Comparison of ENCODE assay signal across 10 mouse cellular contexts in genomic region chr6:66466757-66467156, GRCm38 (mm10).
A peak's percentile ranks its signal among the peaks of the same experiment; 100 is the strongest.
DNase-seq lines count a peak whose midpoint lies in the region; ATAC-seq and TF ChIP-seq lines count a peak whose summit lies in the region.
"Had no signal": no experiment of that assay in that cellular context is flagged by ENCODE, and none has a peak within 500 bp of the region (broad histone marks: within the 10 kb centered on the region; RNA-seq: fewer than 3 reads in every experiment).

No protein-coding gene starts in this region.

- no peak overlapping the region for H3K9ac ChIP-seq in midbrain, embryonic 11.5 days (ENCODE audit: low read length)
- H3K9ac ChIP-seq in midbrain, embryonic 13.5 days (replicated peaks), result no peak overlapping the region
- H3K9ac ChIP-seq: embryonic facial prominence, embryonic 13.5 days; heart, embryonic 12.5 days had no signal

- peaks cover 5% of the 10 kb centered on the region for H3K4me1 ChIP-seq in midbrain, embryonic 11.5 days (ENCODE audit: control insufficient read depth, insufficient read depth, low read length)
- H3K4me1 ChIP-seq in midbrain, embryonic 13.5 days (replicated peaks), result 0 out of 2 replicates have a peak, but pooled peaks cover 4% of the 10 kb centered on the region
- H3K4me1 ChIP-seq: embryonic facial prominence, embryonic 13.5 days; heart, embryonic 12.5 days had no signal

- intact Hi-C loops in gastrocnemius, adult 2 months (cut with DNase I), result loop anchor here (5.0 kb wide), 1 partner anchor 814 kb away; no protein-coding TSS in a partner anchor

- no peak for ATAC-seq in midbrain, embryonic 11.5 days (ENCODE audit: low FRiP score)
- ATAC-seq in midbrain, embryonic 13.5 days, result no peak
- ATAC-seq in common myeloid progenitor, adult 5-6 weeks (replicated peaks; ENCODE audit: low read depth, poor library complexity, severe bottlenecking), result peak; percentile 73

- H3K9me3 ChIP-seq in midbrain, embryonic 11.5 days (ENCODE audit: control insufficient read depth, low read length), result no peaks in the 10 kb centered on the region
- no peaks in the 10 kb centered on the region for H3K9me3 ChIP-seq in midbrain, embryonic 13.5 days
- H3K9me3 ChIP-seq: embryonic facial prominence, embryonic 13.5 days; heart, embryonic 12.5 days had no signal

- H3K27me3 ChIP-seq in midbrain, embryonic 11.5 days (ENCODE audit: control insufficient read depth, insufficient read depth, low read length), result no peaks in the 10 kb centered on the region
- no peaks in the 10 kb centered on the region for H3K27me3 ChIP-seq in midbrain, embryonic 13.5 days
- no peaks in the 10 kb centered on the region for H3K27me3 ChIP-seq in splenic B cell, adult 2 months (ENCODE audit: control insufficient read depth, insufficient read depth, low read length, poor library complexity, severe bottlenecking)
- H3K27me3 ChIP-seq: embryonic facial prominence, embryonic 13.5 days; heart, embryonic 12.5 days had no signal

- no peak overlapping the region for H3K4me3 ChIP-seq in gastrocnemius, adult 2 months
- H3K4me3 ChIP-seq in midbrain, embryonic 11.5 days (ENCODE audit: low read depth, low read length), result no peak overlapping the region
- H3K4me3 ChIP-seq in midbrain, embryonic 13.5 days (replicated peaks), result no peak overlapping the region
- H3K4me3 ChIP-seq: embryonic facial prominence, embryonic 13.5 days; heart, embryonic 12.5 days had no signal

- no peaks in the 10 kb centered on the region for H3K36me3 ChIP-seq in midbrain, embryonic 11.5 days (ENCODE audit: control insufficient read depth, insufficient read depth, low read length)
- H3K36me3 ChIP-seq in midbrain, embryonic 13.5 days, result no peaks in the 10 kb centered on the region
- H3K36me3 ChIP-seq in splenic B cell, adult 2 months (ENCODE audit: control insufficient read depth, insufficient read depth, low read length, poor library complexity, severe bottlenecking), result no peaks in the 10 kb centered on the region
- H3K36me3 ChIP-seq: embryonic facial prominence, embryonic 13.5 days; heart, embryonic 12.5 days had no signal

- 39% methylated on average over 3 of the region's 3 CpGs for WGBS in midbrain, embryonic 11.5 days
- 36% methylated on average over 3 of the region's 3 CpGs for WGBS in midbrain, embryonic 13.5 days

- H3K27ac ChIP-seq in gastrocnemius, adult 2 months, result no peak overlapping the region
- no peak overlapping the region for H3K27ac ChIP-seq in midbrain, embryonic 11.5 days (ENCODE audit: low read depth, low read length)
- no peak overlapping the region for H3K27ac ChIP-seq in midbrain, embryonic 13.5 days

- no peak overlapping the region for H3K4me2 ChIP-seq in midbrain, embryonic 11.5 days
- H3K4me2 ChIP-seq in midbrain, embryonic 13.5 days (replicated peaks), result no peak overlapping the region
- H3K4me2 ChIP-seq: embryonic facial prominence, embryonic 13.5 days; heart, embryonic 12.5 days had no signal

- TF ChIP-seq CTCF in gastrocnemius, adult 2 months (IDR thresholded peaks at IDR 0.05), result peak; percentile 59

- no peak for DNase-seq in gastrocnemius, adult 2 months
- DNase-seq in gastrocnemius, adult 8-10 months (ENCODE audit: low spot score in 2 of 2), result no peak
- peak; percentile 91 for DNase-seq in midbrain, embryonic 11.5 days (ENCODE audit: low spot score, missing footprints)
- DNase-seq in splenic B cell, adult 2 months (ENCODE audit: low read depth, low spot score), result peak; percentile 24
- DNase-seq in adrenal gland, postnatal 10 days, result no peak
- no peak for DNase-seq in right cerebral cortex, adult 18-20 months

Comparison
In these comparisons a context has a peak if more than half of its experiments do, and no peak if none do; other contexts are left out.
1. DNase-seq: peak in midbrain, embryonic 11.5 days (single experiment) and splenic B cell, adult 2 months (single experiment); none in gastrocnemius, adult 2 months (single experiment), gastrocnemius, adult 8-10 months (0 of 2), adrenal gland, postnatal 10 days (single experiment) and right cerebral cortex, adult 18-20 months (single experiment).